Mouse (Mus musculus): Measurements from ENCODE around the gene Syn1.
A peak's percentile ranks its signal among the peaks of the same experiment; 100 is the strongest.

Gene Syn1

DNA sequence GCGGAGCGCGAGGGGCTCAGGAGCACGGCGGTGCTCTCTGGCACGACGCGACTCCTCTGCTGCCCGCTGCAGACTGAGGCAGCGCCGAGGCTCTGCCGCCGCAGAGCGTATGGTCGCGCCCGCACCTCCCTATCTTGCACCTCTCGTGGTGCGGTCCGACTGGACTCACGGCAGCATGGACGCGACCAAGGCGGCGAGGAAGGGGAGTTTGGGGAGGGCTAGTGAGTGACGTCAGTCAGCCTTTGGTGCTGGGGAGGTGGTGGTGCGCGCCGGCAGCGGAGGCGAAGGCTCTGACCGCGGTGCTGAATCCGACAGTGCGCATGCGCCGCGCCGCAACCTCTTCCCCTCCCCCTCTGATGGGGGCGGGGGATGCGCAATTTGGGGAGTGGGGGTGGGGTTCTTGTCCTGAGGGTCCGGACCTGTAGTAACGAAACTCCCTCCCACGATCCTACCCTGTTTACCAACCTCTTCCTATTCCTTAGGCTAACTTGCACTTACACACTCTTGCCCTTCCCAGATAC, at the start of gene Syn1:
TSS of gene Syn1 (minus strand) at position 161 of the 521 bp plus-strand sequence.
- peak; percentile 78 to 83 for DNase-seq (ENCODE audit: low spot score in 2 of 2)

- DNase-seq (ENCODE audit: low spot score in 2 of 2), result peak; percentile 80 to 85
Measured at GRCm38 (mm10) chrX:20961477-20962378, 40.9 kb upstream of the Syn1 start, which contains the start of gene Uxt. Uxt (minus strand) TSS chrX:20962017.

GRCm38 (mm10) chrX:20950191-20950880, 29.5 kb upstream of the Syn1 start, which contains the start of gene Elk1:
Elk1 (minus strand) TSS chrX:20950608.
- DNase-seq (ENCODE audit: low spot score in 2 of 2), result peak; percentile 79 to 86

- peak in 1 of 2 experiments; percentile 28 for DNase-seq (ENCODE audit: low spot score in 2 of 2)
Measured at GRCm38 (mm10) chrX:20946055-20946454, 25.3 kb upstream of the Syn1 start.

DNA sequence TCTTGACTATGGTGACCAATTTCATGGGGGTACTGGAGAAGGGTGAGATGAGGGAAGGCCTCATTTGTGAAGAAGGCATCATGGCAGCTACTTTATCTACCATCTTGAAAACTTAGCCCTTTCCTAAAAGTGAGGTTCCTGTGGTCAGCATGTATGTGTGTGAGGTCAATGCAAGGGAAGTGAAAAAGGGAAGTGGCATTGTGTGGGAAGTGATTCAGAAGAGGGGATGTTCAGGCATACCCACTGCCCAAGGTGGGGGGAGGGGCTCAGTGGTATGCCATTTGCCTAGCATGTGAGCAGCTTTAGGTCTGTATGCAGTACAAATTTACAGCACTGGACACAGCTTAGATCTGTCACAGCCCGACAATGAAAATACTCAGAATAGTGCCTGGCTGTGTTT, 11.2 kb upstream of the Syn1 start:
- peak; percentile 6 to 41 for DNase-seq (ENCODE audit: low spot score in 2 of 2)

- no peak for DNase-seq (ENCODE audit: low spot score in 2 of 2)
Measured at GRCm38 (mm10) chrX:20931364-20931763, 10.6 kb upstream of the Syn1 start, which contains the start of gene Cfp. Cfp (minus strand) TSS chrX:20931555.

DNA sequence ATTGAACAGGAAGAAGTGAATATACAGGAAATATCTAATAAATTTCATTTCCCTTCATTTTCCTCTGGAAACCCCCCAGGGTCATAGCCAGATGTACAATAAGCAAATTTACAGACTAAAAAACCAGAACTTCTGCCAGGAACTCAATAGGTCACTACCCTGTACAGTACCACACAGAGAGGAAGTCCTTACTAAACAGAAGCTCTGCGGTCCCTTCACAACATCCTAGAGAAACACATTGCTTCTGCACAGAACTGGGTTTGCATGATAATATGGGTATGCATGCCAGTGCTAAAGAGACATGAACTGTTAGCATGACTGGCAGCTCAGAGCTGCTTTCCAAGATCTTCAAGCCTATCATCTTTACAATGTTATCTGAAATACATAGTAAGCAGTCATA, 9.1 kb upstream of the Syn1 start:
- DNase-seq (ENCODE audit: low spot score in 2 of 2), result no peak

- DNase-seq (ENCODE audit: low spot score in 2 of 2), result no peak
Measured at GRCm38 (mm10) chrX:20924976-20925375, 4.2 kb upstream of the Syn1 start.

DNA sequence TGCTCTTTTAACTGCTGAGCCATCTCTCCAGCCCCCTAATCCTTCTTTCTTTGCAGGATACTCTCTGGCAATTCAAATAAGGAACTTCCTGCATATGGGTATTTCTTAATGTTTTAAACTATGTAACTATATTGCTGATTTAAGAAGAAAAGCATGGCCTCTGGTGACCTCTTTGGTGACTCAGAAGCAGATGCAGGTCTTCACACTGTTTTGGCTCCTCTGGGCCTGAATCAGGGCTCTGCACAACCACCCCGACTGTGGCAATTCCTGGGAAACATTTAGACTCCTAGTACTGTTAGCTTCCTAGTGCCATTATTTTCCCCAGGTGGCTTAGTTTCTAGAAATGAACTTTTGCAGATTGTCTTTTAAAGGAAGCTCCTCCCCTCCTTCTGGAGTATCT, 2.7 kb upstream of the Syn1 start:
- DNase-seq (ENCODE audit: low spot score in 2 of 2), result no peak

DNA sequence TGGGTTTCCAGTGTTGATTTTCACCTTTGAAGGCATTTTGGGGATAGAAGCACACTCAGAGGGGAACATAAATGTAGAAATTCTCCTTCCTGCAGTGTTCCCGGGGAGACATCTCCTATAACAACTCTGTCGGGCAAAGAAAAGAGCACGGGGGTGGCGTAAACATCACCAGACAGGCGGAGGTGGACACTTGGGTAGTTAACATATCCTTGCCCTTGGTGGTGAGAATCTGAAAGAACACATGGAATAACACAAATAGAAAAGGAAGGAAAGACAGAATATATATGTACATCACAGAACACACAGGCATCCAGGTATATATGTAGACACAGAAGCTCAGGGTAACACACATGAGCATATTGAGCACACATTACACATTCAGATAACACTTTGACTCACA, 562 bp upstream of the Syn1 start:
- no peak for DNase-seq (ENCODE audit: low spot score in 2 of 2)

DNA sequence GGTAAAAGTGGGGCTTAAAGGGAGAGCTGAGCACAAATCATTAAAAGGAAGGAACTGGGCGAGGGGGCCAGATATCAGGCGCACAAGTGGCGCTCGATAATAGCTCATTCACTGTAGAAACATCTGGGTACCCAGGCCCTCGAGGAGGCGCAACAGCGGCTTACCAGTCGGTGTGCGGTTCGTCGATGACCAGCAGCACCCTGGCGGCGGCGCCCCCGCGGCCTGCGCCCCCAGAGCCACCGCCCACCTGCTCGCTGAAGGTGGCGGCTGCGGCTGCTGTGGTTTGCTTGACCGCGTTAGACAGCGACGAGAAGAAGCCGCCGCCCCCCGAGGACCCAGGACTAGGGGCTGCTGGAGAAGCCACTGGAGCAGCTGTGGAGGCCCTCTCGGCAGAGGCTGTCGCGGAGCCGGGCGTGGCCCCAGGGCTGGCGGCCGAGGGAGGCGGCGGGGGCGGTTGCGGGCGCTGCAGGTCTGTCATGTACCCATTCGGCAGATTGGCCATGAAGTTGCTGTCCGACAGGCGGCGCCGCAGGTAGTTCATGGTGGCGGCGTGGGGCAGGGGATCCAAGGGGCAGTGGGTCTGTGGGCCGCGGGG, 458 bp downstream of the Syn1 start:
- no peak for DNase-seq (ENCODE audit: low spot score in 2 of 2)

DNA sequence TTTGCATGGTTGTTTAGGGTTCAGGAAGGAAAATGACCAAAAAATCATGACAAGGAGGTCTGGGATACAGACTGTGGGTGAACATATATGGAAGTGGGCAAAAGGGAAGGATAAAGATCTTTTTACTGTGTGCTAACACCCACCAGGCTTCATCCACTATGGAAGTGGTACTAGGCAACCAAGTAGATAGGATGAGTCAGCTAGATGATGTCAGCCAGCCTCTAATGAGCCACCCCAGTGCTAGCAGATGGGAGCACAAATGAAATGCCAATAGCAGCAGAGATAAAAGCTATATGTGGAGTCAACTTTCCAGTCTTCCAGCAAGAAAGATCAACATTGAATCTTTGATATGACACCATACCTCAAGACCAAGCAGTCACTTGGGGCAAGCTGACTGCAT, 5.7 kb downstream of the Syn1 start:
- DNase-seq (ENCODE audit: low spot score in 2 of 2), result no peak

- DNase-seq (ENCODE audit: low spot score in 2 of 2), result no peak
Measured at GRCm38 (mm10) chrX:20913726-20914125, 7.1 kb downstream of the Syn1 start.

DNA sequence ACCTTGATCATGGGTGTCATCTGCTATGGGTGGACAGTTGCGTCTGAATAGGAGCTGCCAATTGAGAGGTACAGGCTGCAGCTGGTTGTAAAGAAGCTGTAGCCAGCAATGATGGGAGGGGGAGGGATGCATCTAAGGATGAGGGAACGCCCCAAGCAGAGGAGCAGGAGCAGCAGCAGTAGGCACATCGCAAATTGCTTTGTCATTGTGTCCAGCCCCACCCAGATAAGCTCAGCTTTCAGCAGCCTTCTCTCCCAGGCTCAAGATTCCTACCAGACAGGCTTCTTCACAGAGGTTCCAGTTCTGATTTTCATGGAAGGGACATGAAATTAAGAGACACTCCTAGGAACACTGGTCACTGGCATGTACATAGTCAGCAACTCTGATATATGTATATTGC, 10.7 kb downstream of the Syn1 start:
- DNase-seq (ENCODE audit: low spot score in 2 of 2), result no peak

- DNase-seq (ENCODE audit: low spot score in 2 of 2), result no peak
Measured at GRCm38 (mm10) chrX:20875241-20875640, 45.6 kb downstream of the Syn1 start.

GRCm38 (mm10) chrX:20872928-20873500, 47.8 kb downstream of the Syn1 start:
- no peak for DNase-seq (ENCODE audit: low spot score in 2 of 2)

GRCm38 (mm10) chrX:20869962-20870513, 50.8 kb downstream of the Syn1 start, which contains the start of gene Timp1:
Timp1 (plus strand) TSS chrX:20870166.
- DNase-seq (ENCODE audit: low spot score in 2 of 2), result no peak

GRCm38 (mm10) chrX:20869203-20869602, 51.6 kb downstream of the Syn1 start:
- DNase-seq (ENCODE audit: low spot score in 2 of 2), result no peak

- DNase-seq (ENCODE audit: low spot score in 2 of 2), result no peak
Measured at GRCm38 (mm10) chrX:20868091-20868490, 52.7 kb downstream of the Syn1 start.

DNA sequence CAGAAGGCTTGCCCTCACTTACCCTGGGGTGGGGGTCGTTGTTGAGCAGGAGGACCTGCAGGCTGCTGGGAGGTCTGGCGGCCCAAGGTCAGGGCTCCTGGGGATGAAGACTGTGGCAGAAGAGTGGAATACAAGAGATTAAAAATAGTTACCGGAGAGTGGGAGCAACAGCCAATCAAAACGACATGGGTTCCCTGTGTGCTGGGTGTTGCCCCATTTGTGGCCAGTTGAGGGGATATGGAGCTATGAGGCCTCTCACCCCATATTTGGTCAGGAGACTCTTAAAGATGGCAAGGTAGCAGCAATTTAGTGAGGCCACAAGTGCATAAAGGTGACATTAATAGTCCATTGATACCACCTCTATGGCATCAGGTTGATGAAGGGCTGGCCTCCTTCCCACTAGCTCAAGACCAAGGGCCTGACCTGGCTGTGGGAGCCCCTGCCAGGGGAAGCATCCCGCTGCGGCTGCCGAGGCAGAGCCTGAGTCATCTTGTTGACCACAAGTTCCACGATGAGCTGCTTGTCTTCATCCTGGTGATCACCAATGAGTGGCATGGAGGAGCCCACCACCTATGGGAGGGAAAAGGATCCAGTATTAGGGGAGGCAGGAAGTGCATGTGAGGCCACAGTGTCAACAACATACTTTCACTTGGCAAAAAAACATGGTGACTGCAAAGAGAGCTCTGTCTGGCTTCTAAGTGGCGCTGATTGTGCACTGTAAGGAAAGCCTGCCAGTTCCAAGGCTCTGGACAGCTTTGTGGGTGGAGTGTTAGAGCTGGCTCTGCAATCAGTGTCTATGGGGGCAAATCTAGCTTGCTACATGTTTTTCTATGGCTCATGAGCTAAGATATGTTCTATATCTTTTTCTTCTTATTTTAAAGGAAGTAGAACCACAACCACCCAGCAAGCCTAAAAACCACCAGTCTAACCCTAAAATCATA, 57.4 kb downstream of the Syn1 start:
- no peak for DNase-seq (ENCODE audit: low spot score in 2 of 2)
